ENCODE assay signal across 8 mouse cellular contexts in genomic region chr9:106475663-106476001, GRCm38 (mm10). TPM values are rescaled to one million over a fixed set of nuclear protein-coding genes. Genes with fewer than 3 reads are reported as not detected.
DNase-seq lines count a peak whose midpoint lies in the region; ATAC-seq and TF ChIP-seq lines count a peak whose summit lies in the region.

Gene Rrp9, plus strand, starts transcription at chr9:106475963.

- no peaks in the 10 kb centered on the region for H3K27me3 ChIP-seq in erythroblast, embryonic 14.5 days (ENCODE audit: control insufficient read depth)
- H3K27me3 ChIP-seq in C2C12 (ENCODE audit: control insufficient read depth, insufficient read depth, insufficient read length) = no peaks in the 10 kb centered on the region
- no peaks in the 10 kb centered on the region for H3K27me3 ChIP-seq in embryonic facial prominence, embryonic 11.5 days (ENCODE audit: control insufficient read depth, insufficient read depth, low read length)
- peaks cover 5% of the 10 kb centered on the region; the same call in 1 of the 2 replicates for H3K27me3 ChIP-seq in heart, embryonic 13.5 days (replicated peaks)

- H3K4me3 ChIP-seq in erythroblast, embryonic 14.5 days (replicated peaks) = peak within 1 kb of the TSS; percentile 69
- H3K4me3 ChIP-seq in C2C12 (ENCODE audit: insufficient read depth, poor library complexity, severe bottlenecking) (peak within 1 kb of the TSS; percentile 61), macrophage (ENCODE audit: inconsistent target) (peak within 1 kb of the TSS; percentile 72)
- no peak within 1 kb of the TSS; the same call in 1 of the 2 replicates for H3K4me3 ChIP-seq in embryonic facial prominence, embryonic 11.5 days (ENCODE audit: low read depth, low read length)
- peak within 1 kb of the TSS; percentile 32 for H3K4me3 ChIP-seq in heart, embryonic 13.5 days

- no peak for ATAC-seq in erythroblast, adult 5-6 weeks (replicated peaks; ENCODE audit: low FRiP score, poor library complexity, severe bottlenecking)
- no peak for ATAC-seq in embryonic facial prominence, embryonic 11.5 days (replicated peaks; ENCODE audit: insufficient number of reproducible peaks, low FRiP score, low TSS enrichment, low read depth)
- no peak for ATAC-seq in heart, embryonic 13.5 days (ENCODE audit: extremely low read depth, insufficient number of reproducible peaks, low FRiP score, low TSS enrichment)

- DNase-seq in embryonic facial prominence, embryonic 11.5 days (ENCODE audit: low spot score) = no peak
- DNase-seq in layer of hippocampus, adult 9-11 months = peak; percentile 5
- DNase-seq in T-cell, adult 2 months (ENCODE audit: low spot score) = no peak

- 81% methylated on average over 10 of the region's 10 CpGs for WGBS in embryonic facial prominence, embryonic 11.5 days
- 82% methylated on average over 10 of the region's 10 CpGs for WGBS in heart, embryonic 13.5 days
- 31% methylated on average over 10 of the region's 10 CpGs for WGBS in macrophage (ENCODE audit: missing documents)

- H3K79me2 ChIP-seq in C2C12 (ENCODE audit: control insufficient read depth, insufficient read depth) (peaks cover 53% of the 10 kb centered on the region), macrophage (ENCODE audit: inconsistent target) (peaks cover 38% of the 10 kb centered on the region)

- no peak for TF ChIP-seq CTCF in C2C12 (IDR thresholded peaks at IDR 0.05; ENCODE audit: control insufficient read depth, insufficient read depth, insufficient read length)

- H3K36me3 ChIP-seq in erythroblast, embryonic 14.5 days (ENCODE audit: control insufficient read depth) = peaks cover 13% of the 10 kb centered on the region
- peaks cover 5% of the 10 kb centered on the region for H3K36me3 ChIP-seq in C2C12 (ENCODE audit: control insufficient read depth, insufficient read depth)
- no peaks in the 10 kb centered on the region for H3K36me3 ChIP-seq in embryonic facial prominence, embryonic 11.5 days (replicated peaks; ENCODE audit: control insufficient read depth, insufficient read depth, low read depth, low read length)
- peaks cover 8% of the 10 kb centered on the region for H3K36me3 ChIP-seq in heart, embryonic 13.5 days
- peaks cover 10% of the 10 kb centered on the region; the same call in 1 of the 2 replicates for H3K36me3 ChIP-seq in macrophage (ENCODE audit: inconsistent target)

- no peaks in the 10 kb centered on the region for H3K9me3 ChIP-seq in erythroblast, embryonic 14.5 days (ENCODE audit: control insufficient read depth, low read length)
- H3K9me3 ChIP-seq in embryonic facial prominence, embryonic 11.5 days (replicated peaks; ENCODE audit: control insufficient read depth, low read length) = no peaks in the 10 kb centered on the region
- H3K9me3 ChIP-seq in heart, embryonic 13.5 days = no peaks in the 10 kb centered on the region

- H3K4me2 ChIP-seq in embryonic facial prominence, embryonic 11.5 days (ENCODE audit: low read depth, low read length) = peak within 1 kb of the TSS; percentile 27
- H3K4me2 ChIP-seq in heart, embryonic 13.5 days = peak within 1 kb of the TSS; percentile 64

- peak within 1 kb of the TSS; percentile 53 for H3ac ChIP-seq in C2C12 (ENCODE audit: control insufficient read depth, insufficient read length, low read depth)

- H3K4me1 ChIP-seq in erythroblast, embryonic 14.5 days (ENCODE audit: control insufficient read depth) = peaks cover 46% of the 10 kb centered on the region
- peaks cover 10% of the 10 kb centered on the region for H3K4me1 ChIP-seq in embryonic facial prominence, embryonic 11.5 days (ENCODE audit: control insufficient read depth, insufficient read depth, low read length)
- H3K4me1 ChIP-seq in heart, embryonic 13.5 days = peaks cover 51% of the 10 kb centered on the region

- H3K27ac ChIP-seq in embryonic facial prominence, embryonic 11.5 days (replicated peaks; ENCODE audit: low read depth, low read length) = peak within 1 kb of the TSS; percentile 47
- H3K27ac ChIP-seq in heart, embryonic 13.5 days (replicated peaks) = peak within 1 kb of the TSS; percentile 70
- H3K27ac ChIP-seq in macrophage = peak within 1 kb of the TSS; percentile 94

- H3K79me3 ChIP-seq in C2C12 (ENCODE audit: low read depth) = peaks cover 18% of the 10 kb centered on the region

- H3K9ac ChIP-seq in embryonic facial prominence, embryonic 11.5 days (replicated peaks; ENCODE audit: low read length) = peak within 1 kb of the TSS; percentile 47
- peak within 1 kb of the TSS; percentile 76 for H3K9ac ChIP-seq in heart, embryonic 13.5 days

TF ChIP-seq in C2C12, 6 proteins besides CTCF, POLR2A, EP300 and RAD21:
- no peak for TF ChIP-seq FOSL1 (IDR thresholded peaks at IDR 0.05; ENCODE audit: insufficient read depth, low read length, poor library complexity, severe bottlenecking)
- TF ChIP-seq MYOG (IDR thresholded peaks at IDR 0.05; ENCODE audit: control insufficient read depth, extremely low read depth, insufficient read length) = no peak
- no peak for TF ChIP-seq USF1 (IDR thresholded peaks at IDR 0.05; ENCODE audit: low read depth)
- TF ChIP-seq MYOD1 (IDR thresholded peaks at IDR 0.05; ENCODE audit: control insufficient read depth, insufficient read length, low read depth) = no peak
- TF ChIP-seq CEBPB (IDR thresholded peaks at IDR 0.05; ENCODE audit: low read depth) = no peak
- TF ChIP-seq MAX (IDR thresholded peaks at IDR 0.05) = no peak

RNA-seq across cellular contexts. Expression of gene Rrp9, which starts in this region (rescaled TPM):
- 9.9 and 10.7 TPM in 2 replicates for polyA plus RNA-seq in erythroblast, embryonic 14.5 days (2012)
- total RNA-seq in erythroblast, adult 5-6 weeks (2015; ENCODE audit: low replicate concordance) = 3.5 and 4.6 TPM in 2 replicates
- 5.7 and 6.4 TPM in 2 replicates for total RNA-seq in erythroblast, adult 5-6 weeks (2017; ENCODE audit: low replicate concordance)
- 109 TPM for polyA plus RNA-seq in C2C12 (2012; fragmentation: generic; extraction: Trizol)
- polyA plus RNA-seq in embryonic facial prominence, embryonic 11.5 days (2014; fragmentation: Nextera tagmentation; extraction: Ambion mirVana) = 43.2 and 48.6 TPM in 2 replicates
- polyA plus RNA-seq in heart, embryonic 13.5 days (2015; fragmentation: Nextera tagmentation; extraction: Ambion mirVana) = 29.2 and 29.7 TPM in 2 replicates
- 10 to 100 TPM in 25 of 26 experiments, 1 to 10 TPM in 1; 8.9 to 68.9 (median 28.0) TPM for total RNA-seq in macrophage (2018; cell fraction: chromatin; rRNA removed)
- total RNA-seq in macrophage (2018; cell fraction: cytosol; rRNA removed) = 10 to 100 TPM in 24 of 26 experiments, 1 to 10 TPM in 2; 9.0 to 17.2 (median 12.1) TPM
- total RNA-seq in macrophage (2018; cell fraction: nucleus; rRNA removed) = 10 to 100 TPM in 20 of 26 experiments, 1 to 10 TPM in 6; 6.3 to 29.5 (median 13.5) TPM
- 10.1 to 24.9 TPM (median 11.4 TPM) in 3 replicates for polyA plus RNA-seq in macrophage (2018)
